Mouse (Mus musculus) left cerebral cortex, adult 9 months (tissue): ENCODE results near the gene Lrr1.

Experiments used
- DNase-seq, 2 experiments: peaks; one replicate each; pipeline ENCODE4 v3.0.0; 2022; ENCODE audit warnings: low spot score in 2 of 2

Gene Lrr1

GRCm38 (mm10) chr12:69198164-69198535 is 29.5 kb downstream of the Lrr1 start, which contains the start of gene Dnaaf2:
Gene Dnaaf2, minus strand, starts transcription at chr12:69198429.
- peak in 1 of 2 experiments; percentile 69 for DNase-seq

DNA sequence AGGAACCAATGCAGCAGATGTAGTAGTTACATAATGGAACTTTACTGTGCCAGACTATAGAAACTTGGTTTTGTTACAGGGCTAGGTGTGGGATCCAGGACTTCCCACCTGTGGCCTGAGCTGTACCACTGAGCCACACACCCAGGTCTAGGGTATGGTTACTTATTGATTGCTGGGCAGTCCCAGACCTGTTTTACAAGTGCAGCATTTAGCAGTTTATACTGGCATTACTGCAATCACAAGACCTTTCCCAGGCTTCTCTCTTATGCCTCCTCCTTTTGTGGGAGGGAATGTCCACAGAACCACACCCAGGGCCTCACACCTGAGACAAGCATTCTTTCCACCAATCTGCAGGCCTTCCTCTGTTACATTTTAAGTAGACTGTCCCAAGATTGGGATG is 30.4 kb downstream of the Lrr1 start:
- DNase-seq, result no peak

- DNase-seq, result no peak
Observed at GRCm38 (mm10) chr12:69204052-69204833, 35.6 kb downstream of the Lrr1 start, which contains the start of gene Gm49384. Gene Gm49384, minus strand, starts transcription at chr12:69204267.

DNA sequence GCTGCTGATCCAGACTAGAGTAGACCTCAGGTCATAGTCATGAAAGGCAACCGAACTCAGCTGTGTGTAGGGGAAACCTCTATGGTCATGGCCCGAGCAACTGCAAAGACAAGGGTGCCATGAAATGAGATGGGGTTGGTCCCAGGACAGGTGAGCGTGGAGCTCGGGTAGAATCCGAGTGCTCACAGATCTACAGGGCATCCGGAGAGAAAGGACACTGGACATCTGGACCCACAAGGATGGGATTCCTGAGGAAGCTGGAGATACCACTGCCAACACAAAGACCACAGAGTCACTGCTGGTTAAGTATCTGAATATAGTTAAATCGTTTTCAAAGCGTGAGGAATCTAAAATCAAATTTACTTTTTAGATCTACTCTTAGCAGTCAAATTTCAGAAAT is 38.8 kb downstream of the Lrr1 start:
- DNase-seq, result no peak

GRCm38 (mm10) chr12:69207926-69208325 is 39.3 kb downstream of the Lrr1 start:
- no peak for DNase-seq

DNA sequence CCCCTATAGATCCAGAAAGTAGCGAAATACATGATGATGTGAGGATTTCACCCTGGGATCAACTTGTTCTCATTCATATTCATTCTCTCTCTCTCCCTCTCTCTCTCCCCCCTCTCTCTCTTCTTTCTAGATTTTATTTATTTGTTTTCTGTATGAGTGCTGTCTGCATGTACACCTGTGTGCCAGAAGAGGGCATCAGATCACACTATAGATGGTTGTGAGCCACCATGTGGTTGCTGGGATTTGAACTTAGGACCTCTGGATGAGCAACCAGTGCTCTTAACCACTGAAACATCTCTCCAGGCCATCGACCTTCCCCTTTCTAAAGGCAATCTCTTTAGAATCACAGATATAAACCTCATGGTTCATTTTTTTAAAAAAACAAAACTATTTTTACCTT is 39.9 kb downstream of the Lrr1 start:
- no peak for DNase-seq

GRCm38 (mm10) chr12:69210056-69210979 is 41.7 kb downstream of the Lrr1 start:
- no peak for DNase-seq

DNA sequence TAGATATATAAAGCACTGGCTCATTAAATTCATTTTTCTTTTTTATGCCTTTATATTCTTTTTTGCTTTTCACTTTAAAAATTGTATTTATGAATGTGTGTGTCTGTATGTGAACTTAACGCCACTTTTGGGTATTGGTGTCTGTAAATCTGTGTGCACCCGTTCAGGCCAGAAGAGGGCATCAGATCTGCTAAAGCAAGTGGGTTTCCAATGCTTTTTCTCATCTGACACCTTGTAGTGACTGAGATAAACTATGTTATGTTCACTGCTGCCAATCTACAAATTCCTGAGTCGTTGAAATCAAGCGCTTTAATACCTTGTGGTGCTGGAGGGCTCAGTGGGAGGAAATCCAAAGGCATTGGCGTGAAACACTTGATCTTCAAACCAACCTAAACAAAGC is 42.4 kb downstream of the Lrr1 start:
- DNase-seq, result no peak

DNA sequence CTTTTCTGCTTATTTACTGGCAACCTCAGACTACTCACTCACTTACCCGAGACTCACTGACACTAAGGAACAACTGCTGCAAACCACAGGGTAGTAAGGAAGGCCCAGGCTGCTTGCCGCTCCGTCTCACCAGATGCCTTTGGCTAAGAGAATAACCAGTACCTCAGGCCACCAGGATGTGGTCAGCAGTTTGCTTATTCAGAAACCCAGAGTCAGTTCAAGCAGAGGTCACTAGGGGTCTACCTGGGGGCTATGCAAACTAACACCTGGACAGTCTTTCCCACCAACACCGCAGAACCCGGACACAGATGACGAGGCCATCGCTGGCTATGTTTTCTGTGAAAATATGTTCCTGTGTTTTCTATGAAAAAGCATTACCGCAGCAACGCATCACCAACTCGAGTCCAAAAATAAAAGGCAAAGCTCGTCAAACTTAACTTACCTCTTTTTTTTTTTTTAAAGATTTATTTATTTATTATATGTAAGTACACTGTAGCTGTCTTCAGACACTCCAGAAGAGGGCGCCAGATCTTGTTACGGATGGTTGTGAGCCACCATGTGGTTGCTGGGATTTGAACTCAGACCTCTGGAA is 44.7 kb downstream of the Lrr1 start:
- DNase-seq, result no peak

DNA sequence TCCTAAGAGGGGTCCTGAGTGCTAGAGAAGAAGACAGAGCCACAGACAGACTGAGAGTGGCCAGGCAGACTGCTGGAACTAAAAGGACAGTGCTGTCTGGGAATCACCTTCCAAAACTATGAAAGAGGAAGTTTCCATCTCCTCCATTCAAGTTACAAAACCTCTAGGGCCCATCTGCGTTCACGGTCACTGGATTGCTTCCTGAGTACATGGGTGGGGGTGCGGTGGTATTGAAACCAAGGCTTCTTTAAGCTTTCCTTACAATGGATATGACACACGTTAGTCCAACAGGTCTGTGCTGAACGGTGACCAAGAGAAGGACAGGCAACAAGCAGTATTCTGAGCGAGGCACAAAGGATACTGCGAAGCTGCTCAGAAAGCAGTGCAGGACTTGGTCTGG is 45.8 kb downstream of the Lrr1 start:
- no peak for DNase-seq

DNA sequence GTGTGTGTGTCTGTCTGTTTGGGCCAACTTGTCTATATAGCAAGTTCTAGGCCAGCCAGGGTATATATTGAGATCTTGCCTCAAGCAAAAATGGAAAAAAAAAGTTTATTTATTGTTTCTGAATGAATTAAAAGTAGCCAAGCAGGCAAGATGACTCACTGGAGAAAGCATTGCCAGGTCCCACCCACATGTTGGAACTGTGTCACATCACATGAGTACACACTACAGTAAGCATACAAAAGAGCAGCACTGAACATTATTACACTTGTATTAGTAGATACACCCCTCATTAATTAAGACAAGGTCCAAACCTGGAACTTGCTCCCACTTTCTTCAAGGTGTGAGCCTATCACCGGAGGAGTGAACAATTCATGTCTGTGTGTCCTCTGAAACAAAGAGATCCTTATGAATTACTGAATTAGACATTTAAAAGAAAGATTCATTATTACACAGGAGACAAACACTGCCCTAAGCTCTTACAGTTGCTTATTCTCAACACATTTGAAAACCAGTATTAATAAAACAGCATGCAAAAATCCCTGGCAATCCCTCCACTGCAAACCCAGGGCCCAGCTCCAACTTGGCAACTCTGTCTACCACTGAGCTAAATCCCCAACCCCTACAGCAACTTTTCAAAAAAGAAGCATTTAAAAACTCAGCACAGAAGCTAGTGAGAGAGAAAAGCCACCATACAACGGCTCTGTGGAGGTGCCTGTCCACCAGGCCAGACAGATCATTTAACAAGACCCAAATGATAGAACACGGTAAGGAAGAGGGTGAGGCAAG is 46.6 kb downstream of the Lrr1 start:
- peak in 1 of 2 experiments; percentile 70 for DNase-seq

DNA sequence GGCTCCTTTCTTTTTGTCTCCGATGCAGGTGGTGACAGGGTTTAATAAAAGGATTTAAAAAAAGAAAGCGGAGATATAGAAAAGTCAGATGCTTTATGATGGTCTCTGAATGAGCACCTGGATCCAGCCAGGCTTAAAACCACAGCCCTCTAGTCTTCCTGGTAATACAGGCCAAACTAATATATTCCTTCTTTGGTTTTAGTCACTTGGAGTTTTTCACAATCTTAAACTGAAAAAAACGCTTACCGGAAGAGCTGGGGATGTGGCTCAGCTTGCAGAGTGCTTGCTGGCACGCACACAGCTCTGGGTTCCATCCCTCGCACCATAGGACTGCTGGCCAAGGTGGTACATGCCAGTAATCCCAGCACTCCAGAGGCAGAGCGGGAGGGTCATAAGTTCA is 48.0 kb downstream of the Lrr1 start:
- no peak for DNase-seq

DNA sequence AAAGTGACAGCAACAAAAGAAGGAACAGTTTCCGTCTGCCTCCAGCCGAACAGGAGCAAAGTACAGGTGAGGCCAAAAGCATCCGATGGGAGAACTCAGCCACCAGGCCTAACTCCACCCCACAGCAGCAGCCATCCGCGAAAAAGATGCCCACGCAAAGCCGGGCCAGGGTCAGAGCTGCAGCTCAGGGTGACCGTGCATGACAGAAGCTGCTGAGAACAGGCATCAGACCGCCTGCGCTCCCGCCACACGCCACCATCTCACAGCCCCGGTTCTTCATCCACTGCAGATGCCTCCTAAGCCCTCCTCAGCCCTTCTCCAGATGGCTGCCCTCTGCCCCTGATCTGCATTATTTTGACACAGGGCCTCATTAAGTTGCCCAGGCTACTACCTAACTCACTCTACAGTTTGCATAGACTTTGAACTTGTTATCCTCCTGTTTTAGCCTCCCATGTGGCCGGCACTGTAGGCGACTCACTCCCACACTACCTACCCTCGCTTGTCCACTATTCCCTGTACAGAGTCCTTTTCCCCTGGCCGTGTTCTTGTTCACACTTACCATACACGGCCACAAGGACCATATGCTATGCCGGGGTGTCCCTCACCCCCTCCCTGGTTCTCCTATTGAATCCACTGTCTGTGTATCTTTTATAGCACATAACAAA is 52.1 kb downstream of the Lrr1 start:
- no peak for DNase-seq

GRCm38 (mm10) chr12:69227776-69228466 is 59.3 kb downstream of the Lrr1 start, which contains the start of gene Pole2:
Gene Pole2, minus strand, starts transcription at chr12:69228195.
- peak; percentile 39 to 71 for DNase-seq
